Mouse (Mus musculus): ENCODE measurements around the gene Gm28038.

The Gm28038 gene

DNA sequence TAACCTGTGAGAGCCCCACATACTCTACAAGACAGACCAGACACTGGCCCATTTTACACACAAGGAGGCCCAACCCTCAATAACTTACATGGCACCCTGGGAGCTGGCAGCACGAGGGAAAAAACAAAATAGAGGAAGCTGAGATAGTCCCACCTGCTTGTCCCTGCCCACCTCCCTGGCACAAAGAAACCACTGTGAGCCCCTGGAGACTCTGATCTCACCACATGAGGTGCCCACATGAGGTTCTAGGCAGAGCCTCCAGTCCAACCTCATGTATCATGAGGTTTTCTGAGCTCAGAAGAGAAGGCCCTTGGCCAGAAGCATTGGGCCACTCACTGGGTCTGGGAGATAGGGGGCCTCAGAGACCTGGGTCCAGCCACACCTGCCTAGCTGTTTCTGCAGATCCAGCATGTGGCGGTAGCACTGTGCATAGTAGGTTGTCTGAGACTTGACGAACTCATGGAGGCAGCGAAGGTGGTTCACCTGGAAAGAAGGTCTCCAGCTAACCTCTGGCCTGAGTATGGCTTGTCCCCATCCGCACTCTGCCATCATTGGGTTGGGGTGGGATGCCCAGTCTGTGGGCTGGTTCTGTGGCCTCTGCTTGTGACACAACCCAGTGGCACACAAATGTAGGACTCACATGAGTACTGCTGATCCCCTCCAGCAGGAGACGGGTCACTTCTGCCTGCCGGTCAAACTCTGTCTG is 65.3 kb downstream of the Gm28038 start:
- no peak for DNase-seq (ENCODE audit: low read depth, low spot score)

GRCm38 (mm10) chr2:30349196-30349595 is 68.4 kb downstream of the Gm28038 start:
- DNase-seq (ENCODE audit: low read depth, low spot score) = no peak
